Mouse (Mus musculus) heart, adult 2 months (tissue): ENCODE data around the gene Fibcd1.

Experiments used
- CTCF ChIP-seq: fragments of 200-600 bp; IDR thresholded peaks from 2 replicates; pipeline ENCODE4 v1.8.1; 2022; ENCODE audit warnings: antibody characterized with exemption, mild to moderate bottlenecking, moderate library complexity
- EP300 ChIP-seq: fragments of 200-500 bp; IDR thresholded peaks from 2 replicates; pipeline ENCODE4 v1.6.1; 2011; ENCODE audit warnings: low read depth, low read length, control low read depth; ENCODE audit not compliant: insufficient read depth
- POLR2A ChIP-seq: fragments of 200-500 bp; IDR thresholded peaks from 2 replicates; pipeline ENCODE4 v1.6.1; 2011; ENCODE audit warnings: mild to moderate bottlenecking, low read depth, low read length, control low read depth; ENCODE audit not compliant: insufficient read depth

DNA sequence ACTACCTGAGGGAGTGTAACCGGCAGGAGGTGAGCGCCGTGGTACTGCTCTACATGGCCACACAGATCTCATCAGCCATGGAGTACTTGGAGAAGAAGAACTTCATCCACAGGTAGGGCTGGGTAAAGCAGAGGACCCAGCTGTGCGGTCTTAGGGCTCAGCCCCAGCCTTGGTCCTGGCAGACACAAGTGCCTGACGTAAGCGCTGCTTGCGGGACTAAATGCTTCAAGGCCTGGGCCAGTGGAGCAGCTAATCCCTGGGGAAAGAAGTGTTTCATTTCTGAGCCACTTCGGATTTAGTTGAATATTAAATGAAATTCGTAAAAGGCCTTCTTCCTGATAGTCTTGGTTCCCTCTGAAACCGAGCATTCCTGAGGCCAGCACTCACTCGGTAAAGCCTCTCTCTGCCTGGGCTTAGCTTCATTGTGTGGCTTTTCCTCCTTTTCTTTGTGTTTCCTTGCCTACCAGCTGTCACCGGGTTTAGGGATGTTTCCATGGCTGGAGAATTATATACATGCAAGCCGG, 55.0 kb downstream of the Fibcd1 start:
- TF ChIP-seq CTCF (no peak), POLR2A (no peak), EP300 (no peak)
